Mouse (Mus musculus): ENCODE results near the gene Stx6. TPM values are rescaled to one million over a fixed set of nuclear protein-coding genes. Genes with fewer than 3 reads are reported as not detected.

The Stx6 gene
- polyA plus RNA-seq, 1 experiment from 2014 or later, result 45.7 TPM

DNA sequence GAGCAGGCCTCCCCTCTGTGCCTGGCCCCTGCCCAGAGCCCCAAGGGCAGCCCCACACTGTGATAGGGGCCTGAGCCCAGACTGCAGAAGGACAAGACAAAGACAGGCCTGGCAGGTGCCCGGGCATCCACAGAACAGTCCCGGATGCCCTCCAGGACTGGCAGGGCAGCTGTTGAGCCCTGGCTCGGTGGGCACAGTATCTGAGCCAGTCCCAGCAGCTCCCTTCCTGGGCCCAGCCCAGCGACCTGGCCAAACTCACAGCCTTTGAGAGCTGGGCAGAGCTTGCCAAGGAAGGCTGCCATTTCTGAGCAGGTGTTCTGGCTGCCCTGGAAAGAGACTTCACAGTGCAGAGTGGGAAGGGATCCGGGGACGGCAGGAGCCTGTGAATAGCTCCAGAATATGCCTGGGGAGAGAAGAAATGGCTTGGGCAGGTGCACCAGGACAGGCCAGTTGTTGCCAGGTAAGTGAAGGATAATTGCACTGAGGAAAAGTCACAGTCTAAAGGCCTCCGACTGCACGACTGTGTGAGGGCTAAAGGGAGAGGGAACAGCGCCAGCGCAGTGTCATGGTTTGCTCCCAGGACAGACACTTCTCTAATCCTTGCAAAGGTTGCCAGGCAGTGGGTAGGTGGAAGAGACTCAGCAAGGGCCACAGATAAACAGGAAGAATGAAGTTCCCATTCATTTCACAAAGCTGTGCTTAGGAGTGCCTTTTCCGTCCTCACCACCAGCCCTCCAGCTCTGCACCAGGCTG, 51.7 kb downstream of the Stx6 start:
- no peaks in the 10 kb centered on the region for H3K36me3 ChIP-seq (ENCODE audit: control insufficient read depth, insufficient read depth, low read length)
- H3K4me3 ChIP-seq (replicated peaks; ENCODE audit: low read length), result no peak overlapping the region
- no peaks in the 10 kb centered on the region for H3K9me3 ChIP-seq (replicated peaks; ENCODE audit: control insufficient read depth, low read length)
- H3K27me3 ChIP-seq (ENCODE audit: control insufficient read depth, insufficient read depth, low read length), result no peaks in the 10 kb centered on the region
- no peak overlapping the region for H3K4me2 ChIP-seq (ENCODE audit: low read depth, low read length)
- WGBS, result 65% methylated on average over 11 of the region's 11 CpGs
- peaks cover 41% of the 10 kb centered on the region for H3K4me1 ChIP-seq (ENCODE audit: control insufficient read depth, insufficient read depth, low read length)
- no peak overlapping the region for H3K27ac ChIP-seq (ENCODE audit: low read length)
- no peak for ATAC-seq (ENCODE audit: insufficient read depth, low FRiP score)
- H3K9ac ChIP-seq (ENCODE audit: low read length), result no peak overlapping the region

DNA sequence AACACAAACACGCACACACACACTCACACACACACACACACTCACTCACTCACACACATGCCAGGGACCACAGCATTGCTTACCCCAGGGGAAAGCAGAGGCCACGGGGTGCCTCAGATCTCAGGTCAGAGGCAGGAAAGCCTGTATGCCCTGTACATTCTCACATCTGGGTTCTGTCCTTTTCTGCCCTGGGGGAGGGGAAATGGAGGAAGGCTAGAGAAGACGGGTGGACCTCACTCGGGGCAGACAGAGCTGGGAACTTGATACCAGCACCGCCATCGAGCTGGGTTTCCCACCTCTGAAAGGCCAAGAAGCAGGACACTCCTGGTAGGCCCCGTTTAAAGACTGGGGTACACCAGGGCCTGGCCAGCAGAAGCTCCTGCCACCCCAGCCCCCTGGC, 52.5 kb downstream of the Stx6 start:
- H3K9ac ChIP-seq (ENCODE audit: low read length), result no peak overlapping the region; the same call in 1 of the 2 replicates
- H3K4me1 ChIP-seq (ENCODE audit: control insufficient read depth, insufficient read depth, low read length), result peaks cover 33% of the 10 kb centered on the region
- H3K4me3 ChIP-seq (replicated peaks; ENCODE audit: low read length), result no peak overlapping the region
- H3K36me3 ChIP-seq (ENCODE audit: control insufficient read depth, insufficient read depth, low read length), result no peaks in the 10 kb centered on the region
- no peak overlapping the region for H3K27ac ChIP-seq (ENCODE audit: low read length)
- H3K4me2 ChIP-seq (ENCODE audit: low read depth, low read length), result no peak overlapping the region
- 42% methylated on average over 7 of the region's 7 CpGs for WGBS
- no peak for ATAC-seq (ENCODE audit: insufficient read depth, low FRiP score)
- no peaks in the 10 kb centered on the region for H3K9me3 ChIP-seq (replicated peaks; ENCODE audit: control insufficient read depth, low read length)
- no peaks in the 10 kb centered on the region for H3K27me3 ChIP-seq (ENCODE audit: control insufficient read depth, insufficient read depth, low read length)

DNA sequence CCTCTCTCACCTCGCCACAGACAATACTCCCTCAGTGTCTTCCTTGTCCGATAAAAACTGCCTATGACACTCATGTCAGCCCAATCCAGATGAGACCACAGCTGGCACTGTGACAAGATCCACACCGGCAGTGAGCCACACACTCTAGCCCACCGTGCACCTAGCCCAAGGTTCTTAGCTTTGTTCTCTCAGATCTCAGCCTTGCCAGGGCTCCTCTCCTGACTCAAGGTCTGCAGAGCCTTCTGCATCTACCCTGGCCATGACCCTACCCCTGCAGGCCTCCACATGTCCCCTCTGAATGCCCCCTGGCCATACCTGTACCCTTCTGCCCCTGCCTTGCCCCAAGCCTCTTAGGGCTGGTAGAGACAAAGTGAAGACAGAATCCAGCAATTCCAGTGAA, 53.6 kb downstream of the Stx6 start:
- peaks cover 26% of the 10 kb centered on the region for H3K4me1 ChIP-seq (ENCODE audit: control insufficient read depth, insufficient read depth, low read length)
- no peak overlapping the region for H3K4me2 ChIP-seq (ENCODE audit: low read depth, low read length)
- peak overlapping the region; percentile 34; the same call in 1 of the 2 replicates for H3K9ac ChIP-seq (ENCODE audit: low read length)
- H3K27me3 ChIP-seq (ENCODE audit: control insufficient read depth, insufficient read depth, low read length), result no peaks in the 10 kb centered on the region
- 50% methylated on average over 4 of the region's 4 CpGs for WGBS
- no peak for ATAC-seq (ENCODE audit: insufficient read depth, low FRiP score)
- no peaks in the 10 kb centered on the region for H3K9me3 ChIP-seq (replicated peaks; ENCODE audit: control insufficient read depth, low read length)
- no peaks in the 10 kb centered on the region for H3K36me3 ChIP-seq (ENCODE audit: control insufficient read depth, insufficient read depth, low read length)
- no peak overlapping the region for H3K4me3 ChIP-seq (replicated peaks; ENCODE audit: low read length)
- H3K27ac ChIP-seq (ENCODE audit: low read length), result peak overlapping the region; percentile 59

DNA sequence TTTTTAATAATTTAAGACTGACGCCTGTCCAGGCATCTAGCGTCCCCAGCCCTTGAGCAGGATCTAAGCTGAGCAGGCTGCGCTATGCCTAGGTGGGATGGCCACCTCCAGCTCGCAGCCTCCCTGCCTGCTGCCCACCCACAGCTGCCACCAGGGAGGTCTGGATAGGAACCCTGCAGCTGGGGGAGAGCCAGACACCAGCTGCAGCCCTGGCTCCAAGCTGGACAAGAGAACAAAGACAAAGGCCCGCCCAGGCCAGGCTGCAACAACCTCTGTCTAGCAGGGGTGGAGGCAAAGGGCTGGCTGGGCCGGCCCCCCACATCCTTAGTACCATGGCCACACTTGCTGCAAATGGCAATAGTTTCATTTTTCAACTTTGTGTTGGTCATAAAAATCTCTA, 54.0 kb downstream of the Stx6 start:
- H3K4me3 ChIP-seq (replicated peaks; ENCODE audit: low read length), result no peak overlapping the region
- peak overlapping the region; percentile 34 for H3K9ac ChIP-seq (ENCODE audit: low read length)
- H3K36me3 ChIP-seq (ENCODE audit: control insufficient read depth, insufficient read depth, low read length), result no peaks in the 10 kb centered on the region
- WGBS, result 27% methylated on average over 6 of the region's 6 CpGs
- no peak overlapping the region for H3K4me2 ChIP-seq (ENCODE audit: low read depth, low read length)
- no peaks in the 10 kb centered on the region for H3K9me3 ChIP-seq (replicated peaks; ENCODE audit: control insufficient read depth, low read length)
- H3K4me1 ChIP-seq (ENCODE audit: control insufficient read depth, insufficient read depth, low read length), result peaks cover 26% of the 10 kb centered on the region
- H3K27ac ChIP-seq (ENCODE audit: low read length), result peak overlapping the region; percentile 59
- ATAC-seq (ENCODE audit: insufficient read depth, low FRiP score), result peak; percentile 59
- H3K27me3 ChIP-seq (ENCODE audit: control insufficient read depth, insufficient read depth, low read length), result no peaks in the 10 kb centered on the region

DNA sequence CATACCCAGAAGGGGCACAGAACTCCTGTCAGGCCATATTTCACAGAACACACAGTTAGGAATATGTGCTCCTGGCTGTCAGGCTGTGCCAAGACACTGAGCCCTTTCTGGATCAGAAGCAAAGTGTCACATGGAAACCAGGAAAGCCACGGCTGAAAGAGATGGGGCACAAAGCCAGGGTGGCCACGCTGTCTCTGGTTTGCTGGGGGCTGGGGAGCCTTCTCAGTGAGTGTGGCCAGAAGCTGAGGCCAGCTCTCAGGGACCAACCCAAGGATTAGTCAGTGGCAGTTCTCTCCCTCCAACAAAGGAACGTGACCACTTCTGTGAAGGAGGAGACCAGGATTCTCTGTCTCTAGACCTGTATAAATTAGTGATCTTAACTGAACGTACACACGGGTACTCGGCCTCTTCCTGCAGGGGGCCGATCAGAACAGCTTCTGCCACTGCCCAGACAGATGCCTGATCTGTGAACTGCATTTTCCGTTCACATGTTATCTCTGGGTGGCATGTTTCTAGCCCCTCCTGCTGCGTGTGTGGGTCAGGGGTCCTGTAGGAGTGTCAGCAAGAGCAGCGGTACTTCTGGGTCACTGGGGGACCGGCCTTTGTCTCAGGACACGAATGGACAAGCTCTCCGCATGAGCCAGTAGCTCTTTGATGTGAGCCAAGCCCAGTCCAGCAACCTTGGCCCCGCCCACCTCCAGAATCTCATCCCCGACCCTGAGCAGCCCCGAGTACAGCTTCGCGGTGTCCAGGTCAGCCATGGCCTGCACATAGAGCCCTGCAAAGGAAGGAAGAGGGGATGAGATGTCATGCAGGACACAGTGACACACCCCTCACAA, 54.6 kb downstream of the Stx6 start:
- H3K4me2 ChIP-seq (ENCODE audit: low read depth, low read length), result no peak overlapping the region
- 26% methylated on average over 18 of the region's 18 CpGs for WGBS
- ATAC-seq (ENCODE audit: insufficient read depth, low FRiP score), result 0 out of 2 replicates have a peak, but pooled peaks have one; percentile 3

DNA sequence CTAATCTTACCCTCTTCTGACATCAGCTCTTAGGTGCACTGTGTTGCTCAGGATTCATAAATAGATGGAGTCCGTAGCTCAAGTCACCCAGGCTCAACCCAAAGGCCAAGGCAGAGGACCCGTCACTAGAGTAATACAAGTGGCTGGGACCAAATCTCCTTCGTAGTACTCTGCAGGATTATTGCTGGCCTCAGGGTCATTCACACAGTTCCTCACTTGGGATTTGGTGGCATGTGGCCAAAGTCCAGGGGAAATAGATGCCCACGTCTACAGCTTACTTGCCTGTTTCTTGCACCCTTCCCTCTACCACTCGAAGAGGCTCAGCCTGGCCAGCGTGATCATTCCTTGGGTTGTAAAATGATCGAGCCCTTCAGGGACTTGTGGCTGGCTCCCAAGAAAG, 55.4 kb downstream of the Stx6 start:
- 76% methylated on average over 7 of the region's 7 CpGs for WGBS
- Histone ChIP-seq H3K27me3 (ENCODE audit: control insufficient read depth, insufficient read depth, low read length) (no peaks in the 10 kb centered on the region), H3K36me3 (ENCODE audit: control insufficient read depth, insufficient read depth, low read length) (no peaks in the 10 kb centered on the region), H3K9ac (ENCODE audit: low read length) (no peak overlapping the region), H3K4me1 (ENCODE audit: control insufficient read depth, insufficient read depth, low read length) (peaks cover 23% of the 10 kb centered on the region), H3K4me2 (ENCODE audit: low read depth, low read length) (no peak overlapping the region), H3K4me3 (replicated peaks; ENCODE audit: low read length) (no peak overlapping the region), H3K9me3 (replicated peaks; ENCODE audit: control insufficient read depth, low read length) (no peaks in the 10 kb centered on the region), H3K27ac (ENCODE audit: low read length) (no peak overlapping the region)
- ATAC-seq (ENCODE audit: insufficient read depth, low FRiP score), result no peak

More for the DNA sequence above, 54.6 kb downstream of the Stx6 start:
- Histone ChIP-seq H3K27ac (ENCODE audit: low read length) (peak overlapping the region; percentile 59), H3K4me1 (ENCODE audit: control insufficient read depth, insufficient read depth, low read length) (peaks cover 26% of the 10 kb centered on the region), H3K27me3 (ENCODE audit: control insufficient read depth, insufficient read depth, low read length) (no peaks in the 10 kb centered on the region), H3K9ac (ENCODE audit: low read length) (peak overlapping the region; percentile 42; the same call in 1 of the 2 replicates), H3K36me3 (ENCODE audit: control insufficient read depth, insufficient read depth, low read length) (no peaks in the 10 kb centered on the region), H3K9me3 (replicated peaks; ENCODE audit: control insufficient read depth, low read length) (no peaks in the 10 kb centered on the region), H3K4me3 (replicated peaks; ENCODE audit: low read length) (no peak overlapping the region)

DNA sequence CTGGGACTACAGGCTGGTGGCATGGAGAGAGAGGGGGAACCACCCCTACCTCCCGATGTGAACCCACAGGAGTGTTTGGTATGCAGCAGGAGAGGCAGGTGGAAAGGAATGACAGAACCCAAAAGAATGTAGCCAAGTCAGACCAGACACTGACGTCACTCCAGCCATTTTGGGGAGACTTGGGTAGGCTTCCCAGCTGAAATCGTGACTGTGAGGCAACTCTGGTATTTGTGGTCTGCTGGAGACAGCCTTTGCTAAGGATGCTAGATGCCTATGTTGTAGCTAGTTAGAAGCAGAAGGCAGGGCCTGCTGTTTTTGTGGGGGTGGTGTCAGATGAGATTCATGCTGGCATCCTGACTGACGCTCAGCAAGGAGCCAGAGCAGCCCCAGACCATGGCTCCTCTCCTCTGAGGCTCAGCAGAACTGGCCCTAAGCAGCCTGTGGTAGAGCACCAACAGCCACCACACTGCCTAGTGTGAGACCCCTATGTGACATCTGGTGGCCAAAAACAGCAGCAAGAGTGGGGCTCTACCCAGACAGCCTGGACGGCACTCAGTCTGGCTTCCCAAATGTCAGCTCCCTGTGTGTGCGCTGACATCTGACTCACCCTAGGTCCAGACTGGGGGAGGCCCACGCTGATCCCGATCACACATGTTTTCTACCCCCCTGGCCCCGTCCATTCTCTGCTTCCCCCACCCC, 56.7 kb downstream of the Stx6 start:
- Histone ChIP-seq H3K9ac (ENCODE audit: low read length) (no peak overlapping the region), H3K27me3 (ENCODE audit: control insufficient read depth, insufficient read depth, low read length) (no peaks in the 10 kb centered on the region), H3K4me2 (ENCODE audit: low read depth, low read length) (no peak overlapping the region), H3K36me3 (ENCODE audit: control insufficient read depth, insufficient read depth, low read length) (no peaks in the 10 kb centered on the region), H3K4me3 (replicated peaks; ENCODE audit: low read length) (no peak overlapping the region), H3K4me1 (ENCODE audit: control insufficient read depth, insufficient read depth, low read length) (peaks cover 23% of the 10 kb centered on the region), H3K9me3 (replicated peaks; ENCODE audit: control insufficient read depth, low read length) (no peaks in the 10 kb centered on the region), H3K27ac (ENCODE audit: low read length) (no peak overlapping the region)
- ATAC-seq (ENCODE audit: insufficient read depth, low FRiP score), result no peak
- WGBS, result 56% methylated on average over 9 of the region's 9 CpGs

DNA sequence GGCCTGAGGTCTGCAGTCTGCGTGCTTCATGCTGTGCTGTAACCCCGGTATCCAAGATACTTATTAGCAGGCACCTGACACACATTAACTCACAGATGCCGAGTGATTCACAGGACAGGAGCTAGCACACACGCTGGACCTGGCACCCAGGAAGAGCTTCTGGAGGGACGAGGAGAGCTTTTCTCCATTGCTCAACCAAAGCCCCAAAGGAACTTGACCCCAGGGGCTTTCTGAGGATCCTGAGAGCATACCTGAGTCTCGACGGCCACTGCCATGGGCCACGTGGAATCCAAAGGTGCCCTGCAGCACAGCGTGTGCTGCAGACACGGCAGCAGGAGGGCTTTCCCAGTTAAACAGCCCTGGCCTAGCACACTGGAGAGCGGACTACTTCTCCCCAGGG, 57.8 kb downstream of the Stx6 start:
- ATAC-seq (ENCODE audit: insufficient read depth, low FRiP score), result no peak
- Histone ChIP-seq H3K27ac (ENCODE audit: low read length) (no peak overlapping the region), H3K4me2 (ENCODE audit: low read depth, low read length) (no peak overlapping the region), H3K4me3 (replicated peaks; ENCODE audit: low read length) (no peak overlapping the region), H3K4me1 (ENCODE audit: control insufficient read depth, insufficient read depth, low read length) (peaks cover 20% of the 10 kb centered on the region), H3K9ac (ENCODE audit: low read length) (0 out of 2 replicates have a peak overlapping the region, but pooled peaks have one; percentile 4), H3K36me3 (ENCODE audit: control insufficient read depth, insufficient read depth, low read length) (no peaks in the 10 kb centered on the region), H3K9me3 (replicated peaks; ENCODE audit: control insufficient read depth, low read length) (no peaks in the 10 kb centered on the region), H3K27me3 (ENCODE audit: control insufficient read depth, insufficient read depth, low read length) (no peaks in the 10 kb centered on the region)
- WGBS, result 81% methylated on average over 11 of the region's 11 CpGs

DNA sequence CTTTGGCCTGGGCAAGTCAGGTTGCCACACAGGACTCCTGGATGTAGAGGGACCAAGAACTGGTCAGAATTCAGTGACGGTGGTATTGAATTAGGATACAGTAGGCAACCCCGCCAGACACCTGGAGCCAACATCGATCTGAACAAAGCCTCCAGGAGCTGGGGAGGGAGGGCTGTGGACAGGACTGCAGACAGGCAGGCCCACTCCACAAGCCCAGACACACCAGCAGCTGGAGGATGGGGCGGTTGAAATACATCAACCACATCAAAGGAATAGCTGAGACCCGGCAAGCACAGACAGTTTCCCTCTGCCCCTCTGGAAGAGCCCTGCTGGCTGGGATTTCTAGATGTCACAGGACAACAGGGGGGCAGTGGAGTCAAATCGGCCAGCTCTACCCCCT, 58.3 kb downstream of the Stx6 start:
- no peak overlapping the region for H3K27ac ChIP-seq (ENCODE audit: low read length)
- 56% methylated on average over 6 of the region's 6 CpGs for WGBS
- no peaks in the 10 kb centered on the region for H3K9me3 ChIP-seq (replicated peaks; ENCODE audit: control insufficient read depth, low read length)
- no peaks in the 10 kb centered on the region for H3K27me3 ChIP-seq (ENCODE audit: control insufficient read depth, insufficient read depth, low read length)
- no peak overlapping the region for H3K4me2 ChIP-seq (ENCODE audit: low read depth, low read length)
- no peak for ATAC-seq (ENCODE audit: insufficient read depth, low FRiP score)
- no peak overlapping the region for H3K4me3 ChIP-seq (replicated peaks; ENCODE audit: low read length)
- peaks cover 20% of the 10 kb centered on the region for H3K4me1 ChIP-seq (ENCODE audit: control insufficient read depth, insufficient read depth, low read length)
- H3K9ac ChIP-seq (ENCODE audit: low read length), result no peak overlapping the region
- H3K36me3 ChIP-seq (ENCODE audit: control insufficient read depth, insufficient read depth, low read length), result no peaks in the 10 kb centered on the region
